Mouse (Mus musculus) ovary, adult 10 weeks (tissue): ENCODE data around the gene Lims1. TPM values are rescaled to one million over a fixed set of nuclear protein-coding genes. Genes with fewer than 3 reads are reported as not detected.

Experiments
- polyA plus RNA-seq: library from polyadenylated mRNA; stranded (reverse); fragments of 350-450 nt; fragmentation: Illumina TruSeq; extraction: RNeasy Lipid Tissue Mini Kit (QIAGEN cat#74804); gene quantifications from one replicate; pipeline ENCODE4 v1.2.3, GENCODE M21; 2014

The Lims1 gene
- polyA plus RNA-seq, result 260 TPM

GRCm38 (mm10) chr10:58323028-58323991 lies at the start of gene Lims1:
Lims1 (plus strand) TSS chr10:58323466.

GRCm38 (mm10) chr10:58446384-58447279 lies 123.4 kb downstream of the Lims1 start, which contains the start of gene Ranbp2:
Ranbp2 (plus strand) TSS chr10:58446920.

Other genes starting within 250 kb of the Lims1 start
- not detected for gene AW822073, start 98.5 kb upstream of the Lims1 start, polyA plus RNA-seq
- not detected for gene Duxf3, start 90.8 kb upstream of the Lims1 start, polyA plus RNA-seq
- not detected for gene Gm4981, start 86.8 kb upstream of the Lims1 start, polyA plus RNA-seq
- 67.1 TPM for gene Gcc2, start 68.0 kb upstream of the Lims1 start, polyA plus RNA-seq
- gene Ranbp2, start 123.5 kb downstream of the Lims1 start, polyA plus RNA-seq, result 214 TPM
- 9.2 TPM for gene Ccdc138, start 174.5 kb downstream of the Lims1 start, polyA plus RNA-seq